Mouse (Mus musculus) midbrain, embryonic 11.5 days (tissue): ENCODE results near the gene Pla2g12a. TPM values are rescaled to one million over a fixed set of nuclear protein-coding genes. Genes with fewer than 3 reads are reported as not detected.

Experiments used
- ATAC-seq: fragments of 200-750 bp; cut with Nextera tagmentation; 2 replicates; pipeline ENCODE4 v1.8.0; 2017; ENCODE audit warnings: moderate TSS enrichment, moderate library complexity; ENCODE audit not compliant: low FRiP score
- DNase-seq: peaks from one replicate; pipeline ENCODE4 v3.0.0; 2015; ENCODE audit warnings: low spot score; ENCODE audit errors: missing footprints
- H3K27ac ChIP-seq: fragments of 300-500 bp; sonication (generic); 2 replicates; pipeline ENCODE4 v1.5.1; 2014; ENCODE audit warnings: low read depth, low read length
- H3K27me3 ChIP-seq: fragments of 300-500 bp; sonication (generic); 2 replicates; pipeline ENCODE4 v1.6.1; 2014; ENCODE audit warnings: mild to moderate bottlenecking, low read length, moderate library complexity, mixed read lengths; ENCODE audit not compliant: control insufficient read depth, insufficient read depth
- H3K36me3 ChIP-seq: fragments of 300-500 bp; sonication (generic); 2 replicates; pipeline ENCODE4 v1.6.1; 2014; ENCODE audit warnings: mild to moderate bottlenecking, low read length, moderate library complexity, mixed read lengths; ENCODE audit not compliant: control insufficient read depth, insufficient read depth
- H3K4me1 ChIP-seq: fragments of 300-500 bp; sonication (generic); 2 replicates; pipeline ENCODE4 v1.6.1; 2014; ENCODE audit warnings: low read length; ENCODE audit not compliant: control insufficient read depth, insufficient read depth
- H3K4me2 ChIP-seq: fragments of 300-500 bp; sonication (generic); 2 replicates; pipeline ENCODE4 v1.6.1; 2014; ENCODE audit warnings: mild to moderate bottlenecking, moderate library complexity
- H3K4me3 ChIP-seq: fragments of 300-500 bp; sonication (generic); 2 replicates; pipeline ENCODE4 v1.5.1; 2014; ENCODE audit warnings: low read depth, low read length
- H3K9ac ChIP-seq: fragments of 300-500 bp; sonication (generic); 2 replicates; pipeline ENCODE4 v1.6.1; 2014; ENCODE audit warnings: low read length
- H3K9me3 ChIP-seq: fragments of 300-500 bp; sonication (generic); 2 replicates; pipeline ENCODE4 v1.6.1; 2016; ENCODE audit warnings: low read length; ENCODE audit not compliant: control insufficient read depth
- WGBS: fragments of 180-500 bp; shearing (Covaris S2); extraction: QIAGEN DNeasy Blood & Tissue Kit; methylation state at CpG from one replicate; pipeline ENCODE4 v1.1.7; 2014; 5-methylcytosine and 5-hydroxymethylcytosine counted together
- polyA plus RNA-seq: library from polyadenylated mRNA; unstranded; fragments of >200 nt; fragmentation: Nextera tagmentation; extraction: Ambion mirVana; gene quantifications from 2 replicates; pipeline ENCODE4 v1.2.1, GENCODE M21; 2014

Gene Pla2g12a
- polyA plus RNA-seq, 1 experiment from 2014 or later = 27.9 TPM

DNA sequence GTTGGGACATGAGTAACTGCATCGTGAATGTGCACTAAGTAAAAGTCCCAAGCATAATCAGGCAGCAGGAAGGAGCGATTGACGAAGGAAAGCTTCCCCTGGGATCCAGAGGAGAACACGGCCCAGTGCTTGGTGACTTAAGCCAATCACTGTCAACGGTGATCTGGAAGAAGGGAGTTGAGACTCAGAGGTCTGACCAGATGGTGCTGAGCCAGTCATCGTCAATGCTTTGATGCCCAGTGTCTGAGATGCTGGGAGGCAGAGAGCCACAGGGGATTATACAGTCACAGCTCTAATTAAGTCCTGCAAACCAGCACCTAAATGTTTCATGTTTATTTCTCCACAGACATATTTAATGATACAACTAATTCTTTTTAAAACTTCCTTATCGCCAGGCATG, 60.7 kb downstream of the Pla2g12a start:
- no peaks in the 10 kb centered on the region for H3K4me1 ChIP-seq
- ATAC-seq (no peak), DNase-seq (no peak)
- H3K9me3 ChIP-seq = no peaks in the 10 kb centered on the region
- no peak overlapping the region for H3K4me2 ChIP-seq
- no peak overlapping the region for H3K9ac ChIP-seq
- no peaks in the 10 kb centered on the region for H3K36me3 ChIP-seq
- WGBS = 58% methylated on average over 7 of the region's 7 CpGs
- H3K27me3 ChIP-seq = no peaks in the 10 kb centered on the region
- H3K27ac ChIP-seq = no peak overlapping the region
- no peak overlapping the region for H3K4me3 ChIP-seq

GRCm38 (mm10) chr3:129940780-129941179, 62.4 kb downstream of the Pla2g12a start:
- Histone ChIP-seq H3K4me1 (no peaks in the 10 kb centered on the region), H3K27ac (no peak overlapping the region), H3K4me3 (no peak overlapping the region), H3K36me3 (no peaks in the 10 kb centered on the region), H3K27me3 (no peaks in the 10 kb centered on the region), H3K9ac (no peak overlapping the region), H3K9me3 (no peaks in the 10 kb centered on the region), H3K4me2 (no peak overlapping the region)
- ATAC-seq = no peak
- 89% methylated on average over 2 of the region's 2 CpGs for WGBS
- DNase-seq = no peak

DNA sequence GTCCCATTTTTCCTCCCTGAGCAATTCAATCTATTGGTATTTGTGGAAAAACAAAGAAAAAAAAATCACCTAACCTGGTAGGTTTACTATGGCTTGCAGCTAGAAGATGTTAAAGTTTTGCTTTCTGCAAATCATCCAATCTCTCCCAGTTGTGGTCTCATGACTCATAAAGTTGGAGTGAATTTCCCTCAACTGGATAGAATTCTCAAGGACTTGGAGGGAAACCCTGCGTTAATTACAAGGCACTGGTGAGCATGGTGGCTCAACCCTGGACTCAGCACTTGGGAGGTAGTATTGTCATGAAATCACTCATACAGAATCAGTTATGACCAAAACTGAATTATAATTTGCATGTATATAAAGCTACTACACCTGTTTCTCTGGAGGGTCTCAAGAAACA, 62.9 kb downstream of the Pla2g12a start:
- no peaks in the 10 kb centered on the region for H3K4me1 ChIP-seq
- ATAC-seq = no peak
- 88% methylated on average over 1 of the region's 1 CpGs for WGBS
- no peak overlapping the region for H3K9ac ChIP-seq
- no peak overlapping the region for H3K27ac ChIP-seq
- no peak overlapping the region for H3K4me3 ChIP-seq
- no peak for DNase-seq
- H3K9me3 ChIP-seq = no peaks in the 10 kb centered on the region
- no peaks in the 10 kb centered on the region for H3K27me3 ChIP-seq
- H3K36me3 ChIP-seq = no peaks in the 10 kb centered on the region
- H3K4me2 ChIP-seq = no peak overlapping the region

DNA sequence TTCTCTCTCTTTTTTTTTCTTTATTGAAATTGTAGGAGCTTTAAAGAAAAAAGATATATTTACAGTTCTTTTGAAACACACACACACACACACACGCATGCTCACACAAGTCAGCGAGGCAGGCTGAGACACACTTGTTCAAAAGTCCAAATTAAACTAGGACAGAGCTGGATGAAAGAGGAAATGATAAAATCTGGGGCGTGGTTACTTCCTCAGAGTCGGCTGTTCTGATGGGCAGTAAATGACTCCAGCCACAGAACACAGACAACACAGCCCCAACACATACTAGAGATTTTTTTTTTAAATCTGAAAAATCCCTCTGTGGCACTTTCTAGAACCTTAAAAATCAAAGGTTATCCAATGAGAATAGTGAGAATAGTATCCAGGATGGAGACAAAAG, 65.4 kb downstream of the Pla2g12a start:
- Histone ChIP-seq H3K4me3 (no peak overlapping the region), H3K27me3 (no peaks in the 10 kb centered on the region), H3K9me3 (no peaks in the 10 kb centered on the region), H3K4me1 (no peaks in the 10 kb centered on the region), H3K27ac (no peak overlapping the region), H3K36me3 (no peaks in the 10 kb centered on the region), H3K4me2 (no peak overlapping the region), H3K9ac (no peak overlapping the region)
- 86% methylated on average over 4 of the region's 4 CpGs for WGBS
- DNase-seq (no peak), ATAC-seq (no peak)

Other genes with a start within 250 kb of the Pla2g12a start
- 1.1 TPM in 2 replicates for gene Egf, start 123.3 kb upstream of the Pla2g12a start, polyA plus RNA-seq
- gene Lrit3, start 74.6 kb upstream of the Pla2g12a start, polyA plus RNA-seq = not detected in 2 replicates
- 0.12 TPM in 1 of 2 replicates, not detected in the other for gene Rrh, start 56.0 kb upstream of the Pla2g12a start, polyA plus RNA-seq
- gene Gar1, start 47.2 kb upstream of the Pla2g12a start, polyA plus RNA-seq = 43.5 and 51.4 TPM in 2 replicates
- gene Cfi, start 42.7 kb upstream of the Pla2g12a start, polyA plus RNA-seq = 0.40 and 0.44 TPM in 2 replicates
- gene Casp6, start 22.8 kb downstream of the Pla2g12a start, polyA plus RNA-seq = 63.2 and 69.8 TPM in 2 replicates
- gene Mcub, start 91.6 kb downstream of the Pla2g12a start, polyA plus RNA-seq = 2.5 and 2.8 TPM in 2 replicates
- 25.6 and 27.0 TPM in 2 replicates for gene Sec24b, start 182.9 kb downstream of the Pla2g12a start, polyA plus RNA-seq